Mouse (Mus musculus) bone marrow macrophage, adult 2 months (primary cell): ENCODE measurements around the gene Fryl.

Source experiments
- CTCF ChIP-seq: IDR thresholded peaks from 2 replicates; pipeline ENCODE4 v1.5.1; 2012; ENCODE audit warnings: low read depth, mild to moderate bottlenecking, low read length, moderate library complexity
- POLR2A ChIP-seq: IDR thresholded peaks from 2 replicates; pipeline ENCODE4 v1.6.1; 2012; ENCODE audit warnings: mild to moderate bottlenecking, low read depth, low read length, borderline replicate concordance

DNA sequence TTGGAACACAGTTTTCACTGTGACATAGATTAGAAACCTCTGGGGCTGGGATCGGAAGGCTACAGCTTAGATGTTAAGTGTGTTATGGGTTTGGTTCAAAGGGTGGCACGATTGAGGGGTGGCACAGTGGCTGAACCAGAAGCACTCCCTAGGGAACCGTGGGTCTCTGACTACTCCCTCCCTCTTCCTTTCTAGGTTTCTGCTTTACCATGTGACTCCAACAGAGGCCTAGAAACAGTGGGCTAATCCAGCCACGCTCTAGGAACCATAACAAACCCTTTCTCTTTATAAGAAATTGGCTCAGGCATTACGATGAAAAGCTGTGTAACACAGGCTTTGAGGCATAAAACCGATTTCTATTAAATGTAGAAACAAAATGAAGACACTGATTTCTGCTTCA is 98.9 kb downstream of the Fryl start:
- TF ChIP-seq CTCF (no peak), POLR2A (no peak)
